Mouse (Mus musculus) CH12.LX (cell line): ENCODE measurements at regions not wholly inside any gene's neighbourhood (a gene's known extent, or its start where the extent isn't known, plus 50 kb on each side); places are given as distances from the start of the nearest gene placed in this dataset.

ENCODE experiments used
- CHD1 ChIP-seq: IDR thresholded peaks from 2 replicates; pipeline ENCODE4 v1.6.1; 2012; ENCODE audit warnings: low read depth, low read length, improper control_type of control experiment, inconsistent platforms
- CTCF ChIP-seq, 2 experiments: IDR thresholded peaks in 1 of 2; conservative IDR thresholded peaks in 1 of 2; 2 replicates each; pipeline ENCODE4 v1.5.1; 2011 to 2012; ENCODE audit warnings: low read depth in 2 of 2, low read length in 2 of 2, improper control_type of control experiment in 1 of 2, inconsistent platforms in 1 of 2, mild to moderate bottlenecking in 1 of 2, moderate library complexity in 1 of 2
- HCFC1 ChIP-seq: IDR thresholded peaks from 2 replicates; pipeline ENCODE4 v1.6.1; 2012; ENCODE audit warnings: low read depth, mild to moderate bottlenecking, inconsistent platforms, low read length, improper control_type of control experiment
- MAZ ChIP-seq: IDR thresholded peaks from 2 replicates; pipeline ENCODE4 v1.6.1; 2012; ENCODE audit warnings: low read depth, mild to moderate bottlenecking, inconsistent platforms, low read length, improper control_type of control experiment, moderate library complexity
- TBP ChIP-seq: conservative IDR thresholded peaks from 2 replicates; pipeline ENCODE4 v1.6.1; 2011; ENCODE audit warnings: low read depth, low read length, improper control_type of control experiment
- USF1 ChIP-seq: IDR thresholded peaks from 2 replicates; pipeline ENCODE4 v1.6.1; 2014; ENCODE audit warnings: low read depth, mild to moderate bottlenecking, inconsistent platforms, low read length, improper control_type of control experiment
- ZC3H11A ChIP-seq: IDR thresholded peaks from 2 replicates; pipeline ENCODE4 v1.6.1; 2012; ENCODE audit warnings: low read depth, mild to moderate bottlenecking, inconsistent platforms, low read length, improper control_type of control experiment
- ZKSCAN1 ChIP-seq: IDR thresholded peaks from 2 replicates; pipeline ENCODE4 v1.6.1; 2012; ENCODE audit warnings: low read depth, inconsistent platforms, low read length, improper control_type of control experiment, borderline replicate concordance

DNA sequence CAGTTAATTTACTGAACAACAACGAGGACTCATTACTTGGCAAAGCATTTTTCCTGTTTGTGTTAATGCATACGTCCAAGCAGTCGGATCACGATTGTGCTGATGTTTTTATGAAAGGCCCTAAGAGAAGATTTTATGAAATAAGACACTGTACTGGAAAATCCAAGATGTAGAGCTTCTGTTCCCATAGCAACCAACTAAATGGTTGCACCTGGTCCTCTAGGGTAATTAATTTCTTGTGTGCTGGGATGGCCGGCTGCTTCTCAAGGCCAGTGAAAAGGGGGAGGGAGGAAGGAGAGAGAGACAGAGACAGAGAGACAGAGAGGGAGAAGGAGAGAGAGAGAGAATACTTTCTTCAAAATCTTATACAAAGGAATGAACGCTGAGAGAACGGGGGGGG, 156.6 kb downstream of the Fam124b start:
- TF ChIP-seq ZC3H11A (no peak), ZKSCAN1 (no peak), MAZ (no peak), CTCF (conservative IDR thresholded peaks at IDR 0.05 in 1 of 2, IDR thresholded peaks at IDR 0.05 in 1 of 2; ENCODE audit: low read depth in 2 of 2, low read length in 2 of 2) (no peak), CHD1 (no peak), USF1 (no peak), TBP (no peak), HCFC1 (no peak)
